Mouse (Mus musculus): ENCODE measurements around the gene Tspan18. TPM values are rescaled to one million over a fixed set of nuclear protein-coding genes. Genes with fewer than 3 reads are reported as not detected.

The Tspan18 gene
- polyA plus RNA-seq, 2 experiments, result 2.2 to 2.3 TPM

DNA sequence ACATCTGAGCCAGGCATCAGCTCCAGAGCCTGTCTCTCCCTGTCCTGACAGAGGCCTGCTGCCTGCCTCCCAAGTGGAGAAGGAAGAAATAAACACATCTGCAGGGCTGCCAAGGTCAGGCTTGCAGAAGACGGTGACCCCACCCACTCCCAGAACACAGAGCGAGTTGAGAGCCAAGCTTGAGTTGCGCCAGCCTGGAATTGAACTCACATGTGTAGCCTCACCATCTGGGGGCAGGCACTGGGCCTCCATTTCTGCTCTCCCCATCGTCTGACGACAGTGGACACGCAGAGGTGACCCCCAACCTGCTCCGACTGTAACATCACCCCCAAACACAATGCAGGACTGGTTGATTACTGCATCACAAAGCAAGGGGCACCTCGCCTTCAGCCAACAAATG is 12.4 kb downstream of the Tspan18 start:
- DNase-seq (ENCODE audit: low read depth in 3 of 3, low spot score in 3 of 3) (no peak), ATAC-seq (ENCODE audit: insufficient read depth) (no peak)
- 69% methylated on average over 8 of the region's 8 CpGs for WGBS (ENCODE audit: insufficient replicate concordance)

DNA sequence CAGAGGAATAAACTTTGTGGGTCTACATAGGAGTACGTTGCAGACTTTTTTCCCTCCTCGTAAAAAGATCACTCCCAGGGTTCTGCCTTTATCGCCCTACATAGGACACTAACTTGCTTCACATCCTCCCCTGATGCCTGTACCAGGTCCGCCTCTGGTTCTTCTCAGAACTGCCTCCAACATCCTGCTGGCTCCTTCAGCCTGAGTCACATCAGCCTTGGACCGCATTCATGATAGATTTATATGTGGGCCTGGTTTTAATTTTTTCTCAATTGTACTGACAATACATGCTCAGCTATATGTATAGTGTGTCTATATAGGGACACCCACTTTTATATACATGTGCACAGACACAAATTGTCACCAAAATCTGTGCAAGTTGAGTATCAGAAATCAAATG is 14.0 kb downstream of the Tspan18 start:
- ATAC-seq (ENCODE audit: insufficient read depth), result no peak

More for the DNA sequence above, 12.4 kb downstream of the Tspan18 start:
- Histone ChIP-seq H3K4me2 (ENCODE audit: low read depth) (no peak overlapping the region), H3K36me3 (replicated peaks; ENCODE audit: control insufficient read depth, insufficient read depth, low read depth) (no peaks in the 10 kb centered on the region), H3K4me3 (ENCODE audit: insufficient read depth in 1 of 2, low read depth in 2 of 2, low read length in 2 of 2) (no peak overlapping the region), H3K9me3 (ENCODE audit: control insufficient read depth, low read length) (no peaks in the 10 kb centered on the region), H3K9ac (replicated peaks) (no peak overlapping the region), H3K27me3 (ENCODE audit: control insufficient read depth, insufficient read depth, low read length) (no peaks in the 10 kb centered on the region), H3K4me1 (replicated peaks; ENCODE audit: control insufficient read depth in 2 of 2, insufficient read depth in 2 of 2, low read length in 1 of 2) (no peaks in the 10 kb centered on the region), H3K27ac (no peak overlapping the region)
- TF ChIP-seq CTCF (IDR thresholded peaks at IDR 0.05; ENCODE audit: low read depth) (no peak), EP300 (IDR thresholded peaks at IDR 0.05; ENCODE audit: low read depth) (no peak)

DNA sequence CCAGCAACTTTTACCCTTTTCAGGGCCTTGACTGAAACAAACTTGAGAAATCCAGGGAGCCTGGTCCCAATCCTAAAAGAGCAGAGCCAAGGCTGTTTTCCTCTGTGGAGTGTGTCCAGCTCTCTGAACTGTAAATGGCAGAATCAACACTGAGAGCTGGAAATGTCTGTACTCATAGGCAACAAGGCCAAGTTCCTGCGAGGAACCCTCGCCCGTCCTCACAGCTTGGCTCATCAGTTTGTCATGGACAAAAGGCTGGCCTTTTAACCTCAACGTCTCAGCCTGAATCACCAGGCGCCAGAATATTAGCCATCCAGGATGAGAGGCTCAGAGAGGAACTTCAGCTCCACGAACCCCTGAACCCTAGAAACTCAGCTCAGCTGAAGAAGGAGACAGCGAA is 14.7 kb downstream of the Tspan18 start:
- 61% methylated on average over 7 of the region's 7 CpGs for WGBS (ENCODE audit: insufficient replicate concordance)

More for the DNA sequence above, 14.0 kb downstream of the Tspan18 start:
- no peaks in the 10 kb centered on the region for H3K27me3 ChIP-seq (ENCODE audit: control insufficient read depth, insufficient read depth, low read length)
- TF ChIP-seq CTCF (IDR thresholded peaks at IDR 0.05; ENCODE audit: low read depth), result no peak
- TF ChIP-seq EP300 (IDR thresholded peaks at IDR 0.05; ENCODE audit: low read depth), result no peak
- 63% methylated on average over 5 of the region's 5 CpGs for WGBS (ENCODE audit: insufficient replicate concordance)
- H3K9ac ChIP-seq (replicated peaks), result no peak overlapping the region
- DNase-seq (ENCODE audit: low read depth in 3 of 3, low spot score in 3 of 3), result no peak
- H3K36me3 ChIP-seq (replicated peaks; ENCODE audit: control insufficient read depth, insufficient read depth, low read depth), result no peaks in the 10 kb centered on the region
- H3K4me3 ChIP-seq (ENCODE audit: insufficient read depth in 1 of 2, low read depth in 2 of 2, low read length in 2 of 2), result no peak overlapping the region
- H3K9me3 ChIP-seq (ENCODE audit: control insufficient read depth, low read length), result no peaks in the 10 kb centered on the region
- no peak overlapping the region for H3K4me2 ChIP-seq (ENCODE audit: low read depth)
- no peaks in the 10 kb centered on the region for H3K4me1 ChIP-seq (replicated peaks; ENCODE audit: control insufficient read depth in 2 of 2, insufficient read depth in 2 of 2, low read length in 1 of 2)
- H3K27ac ChIP-seq, result no peak overlapping the region

DNA sequence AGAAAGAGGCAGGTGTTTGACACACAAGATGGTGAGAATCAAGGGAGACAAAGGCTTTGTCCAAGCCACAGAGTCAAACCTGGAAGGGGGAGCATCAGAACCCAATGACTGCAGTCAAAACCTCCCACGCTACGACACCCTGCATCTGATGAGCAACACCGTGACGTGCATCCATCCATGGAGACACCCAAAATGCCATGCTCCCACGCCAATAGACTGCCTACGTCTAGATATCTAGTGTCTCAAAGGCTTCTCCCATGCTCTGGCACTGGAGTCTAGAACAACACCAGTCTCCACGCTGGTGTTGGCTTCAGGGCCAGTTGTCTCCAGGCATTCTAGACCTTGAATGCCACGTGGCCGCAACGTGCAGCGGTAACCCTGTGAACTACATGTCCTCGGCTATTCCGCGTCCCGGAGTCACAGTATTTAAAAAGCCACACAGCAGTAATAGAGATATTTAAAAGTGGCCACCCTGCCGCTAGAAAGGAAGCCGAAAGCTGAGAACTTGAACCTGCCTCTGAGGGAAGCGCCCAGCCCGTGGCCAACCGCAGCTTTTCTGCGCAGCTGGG is 15.4 kb downstream of the Tspan18 start:
- Histone ChIP-seq H3K4me3 (ENCODE audit: insufficient read depth in 1 of 2, low read depth in 2 of 2, low read length in 2 of 2) (no peak overlapping the region), H3K27me3 (ENCODE audit: control insufficient read depth, insufficient read depth, low read length) (no peaks in the 10 kb centered on the region), H3K27ac (no peak overlapping the region), H3K4me2 (ENCODE audit: low read depth) (no peak overlapping the region), H3K9me3 (ENCODE audit: control insufficient read depth, low read length) (no peaks in the 10 kb centered on the region), H3K9ac (replicated peaks) (no peak overlapping the region), H3K36me3 (replicated peaks; ENCODE audit: control insufficient read depth, insufficient read depth, low read depth) (no peaks in the 10 kb centered on the region), H3K4me1 (replicated peaks; ENCODE audit: control insufficient read depth in 2 of 2, insufficient read depth in 2 of 2, low read length in 1 of 2) (no peaks in the 10 kb centered on the region)
- 77% methylated on average over 21 of the region's 21 CpGs for WGBS (ENCODE audit: insufficient replicate concordance)
- DNase-seq (ENCODE audit: low read depth in 3 of 3, low spot score in 3 of 3), result no peak
- ATAC-seq (ENCODE audit: insufficient read depth), result no peak
- TF ChIP-seq CTCF (IDR thresholded peaks at IDR 0.05; ENCODE audit: low read depth) (no peak), EP300 (IDR thresholded peaks at IDR 0.05; ENCODE audit: low read depth) (no peak)

More for the DNA sequence above, 14.7 kb downstream of the Tspan18 start:
- no peak overlapping the region for H3K4me2 ChIP-seq (ENCODE audit: low read depth)
- DNase-seq (ENCODE audit: low read depth in 3 of 3, low spot score in 3 of 3), result no peak
- no peak overlapping the region for H3K4me3 ChIP-seq (ENCODE audit: insufficient read depth in 1 of 2, low read depth in 2 of 2, low read length in 2 of 2)
- H3K36me3 ChIP-seq (replicated peaks; ENCODE audit: control insufficient read depth, insufficient read depth, low read depth), result no peaks in the 10 kb centered on the region
- ATAC-seq (ENCODE audit: insufficient read depth), result no peak
- no peak overlapping the region for H3K9ac ChIP-seq (replicated peaks)
- H3K27ac ChIP-seq, result no peak overlapping the region
- TF ChIP-seq EP300 (IDR thresholded peaks at IDR 0.05; ENCODE audit: low read depth) (no peak), CTCF (IDR thresholded peaks at IDR 0.05; ENCODE audit: low read depth) (no peak)
- no peaks in the 10 kb centered on the region for H3K4me1 ChIP-seq (replicated peaks; ENCODE audit: control insufficient read depth in 2 of 2, insufficient read depth in 2 of 2, low read length in 1 of 2)
- H3K9me3 ChIP-seq (ENCODE audit: control insufficient read depth, low read length), result no peaks in the 10 kb centered on the region
- no peaks in the 10 kb centered on the region for H3K27me3 ChIP-seq (ENCODE audit: control insufficient read depth, insufficient read depth, low read length)

DNA sequence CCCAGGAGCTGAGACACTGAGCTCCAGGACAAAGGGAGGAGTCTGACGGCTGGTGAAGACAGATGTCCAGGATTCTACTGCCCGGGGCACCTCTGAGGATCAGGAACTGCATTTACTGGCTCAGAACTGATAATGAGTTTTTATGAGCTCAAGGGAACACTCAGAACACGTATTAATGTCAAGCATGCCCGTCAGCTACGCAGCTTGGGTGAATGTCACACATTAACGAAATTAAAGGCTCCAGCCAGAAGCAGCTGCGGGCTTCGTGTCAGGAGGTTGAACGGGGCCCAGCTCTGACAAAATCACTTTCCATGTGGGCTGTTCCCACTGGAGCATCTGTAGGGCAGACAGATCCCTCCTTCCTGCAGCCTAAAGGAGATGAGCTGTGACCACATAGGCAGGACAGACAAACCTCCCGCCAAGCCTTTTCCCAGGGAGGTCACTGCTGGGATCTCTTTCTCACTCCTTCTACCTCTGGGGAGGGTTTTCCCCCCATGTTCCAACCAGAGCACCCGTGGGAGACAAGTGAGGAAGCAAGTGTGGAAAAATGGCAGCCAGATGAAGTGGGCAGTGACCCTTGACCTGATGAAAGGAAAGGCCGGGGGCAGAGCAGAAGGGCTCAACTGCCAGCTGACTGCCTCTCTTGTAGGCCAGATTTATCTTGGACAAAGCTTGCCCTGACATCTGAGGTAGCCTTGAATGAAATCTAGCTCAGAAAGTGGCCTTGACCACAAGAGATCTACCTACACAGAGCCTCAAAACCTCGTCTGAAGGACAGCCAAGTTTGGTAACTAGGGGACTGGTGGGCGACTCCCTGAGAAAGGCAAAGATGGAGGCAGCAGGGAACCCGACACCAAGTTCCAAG is 20.3 kb downstream of the Tspan18 start:
- H3K27ac ChIP-seq, result no peak overlapping the region
- no peak for ATAC-seq (ENCODE audit: insufficient read depth)
- 56% methylated on average over 15 of the region's 15 CpGs for WGBS (ENCODE audit: insufficient replicate concordance)

More for the DNA sequence above, 20.3 kb downstream of the Tspan18 start:
- Histone ChIP-seq H3K9ac (replicated peaks) (no peak overlapping the region), H3K4me1 (replicated peaks; ENCODE audit: control insufficient read depth in 2 of 2, insufficient read depth in 2 of 2, low read length in 1 of 2) (no peaks in the 10 kb centered on the region), H3K27me3 (ENCODE audit: control insufficient read depth, insufficient read depth, low read length) (no peaks in the 10 kb centered on the region), H3K36me3 (replicated peaks; ENCODE audit: control insufficient read depth, insufficient read depth, low read depth) (no peaks in the 10 kb centered on the region), H3K4me2 (ENCODE audit: low read depth) (no peak overlapping the region), H3K4me3 (ENCODE audit: insufficient read depth in 1 of 2, low read depth in 2 of 2, low read length in 2 of 2) (no peak overlapping the region), H3K9me3 (ENCODE audit: control insufficient read depth, low read length) (no peaks in the 10 kb centered on the region)
- no peak for TF ChIP-seq CTCF (IDR thresholded peaks at IDR 0.05; ENCODE audit: low read depth)
- TF ChIP-seq EP300 (IDR thresholded peaks at IDR 0.05; ENCODE audit: low read depth), result no peak
- DNase-seq (ENCODE audit: low read depth in 3 of 3, low spot score in 3 of 3), result no peak

Data from liver, embryonic 14.5 days (tissue).